Mouse (Mus musculus) limb, embryonic 14.5 days (tissue): Measurements from ENCODE around the gene Slc2a12. TPM values are rescaled to one million over a fixed set of nuclear protein-coding genes. Genes with fewer than 3 reads are reported as not detected.

Experiments
- ATAC-seq: fragments of 200-750 bp; cut with Nextera tagmentation; 2 replicates; pipeline ENCODE4 v1.8.0; 2017; ENCODE audit warnings: low read depth, moderate number of reproducible peaks, moderate TSS enrichment; ENCODE audit not compliant: low FRiP score
- DNase-seq: peaks from one replicate; pipeline ENCODE4 v3.0.0-alpha.2; 2015; ENCODE audit warnings: low spot score
- H3K27ac ChIP-seq: fragments of 300-500 bp; sonication (generic); replicated peaks from 2 replicates; pipeline ENCODE4 v1.5.1; 2014; ENCODE audit warnings: low read depth, mild to moderate bottlenecking, low read length, moderate library complexity, mixed read lengths
- H3K27me3 ChIP-seq: fragments of 300-500 bp; sonication (generic); 2 replicates; pipeline ENCODE4 v1.6.1; 2014; ENCODE audit warnings: low read length, mixed read lengths; ENCODE audit not compliant: control insufficient read depth, insufficient read depth
- H3K36me3 ChIP-seq: fragments of 300-500 bp; sonication (generic); 2 replicates; pipeline ENCODE4 v1.6.1; 2014; ENCODE audit warnings: mild to moderate bottlenecking, low read length, moderate library complexity, mixed read lengths; ENCODE audit not compliant: control insufficient read depth, insufficient read depth
- H3K4me1 ChIP-seq: fragments of 300-500 bp; sonication (generic); 2 replicates; pipeline ENCODE4 v1.6.1; 2014; ENCODE audit warnings: antibody characterized with exemption, low read length, mixed read lengths; ENCODE audit not compliant: control insufficient read depth, insufficient read depth
- H3K4me2 ChIP-seq: fragments of 300-500 bp; sonication (generic); replicated peaks from 2 replicates; pipeline ENCODE4 v1.6.1; 2014; ENCODE audit warnings: low read depth, mild to moderate bottlenecking, low read length, moderate library complexity; ENCODE audit not compliant: severe bottlenecking
- H3K4me3 ChIP-seq: fragments of 300-500 bp; sonication (generic); replicated peaks from 2 replicates; pipeline ENCODE4 v1.5.1; 2014; ENCODE audit warnings: low read length
- H3K9ac ChIP-seq: fragments of 300-500 bp; sonication (generic); 2 replicates; pipeline ENCODE4 v1.6.1; 2014; ENCODE audit warnings: mild to moderate bottlenecking, low read depth, low read length, moderate library complexity; ENCODE audit not compliant: severe bottlenecking
- H3K9me3 ChIP-seq: fragments of 300-500 bp; sonication (generic); 2 replicates; pipeline ENCODE4 v1.6.1; 2016; ENCODE audit warnings: low read length; ENCODE audit not compliant: control insufficient read depth
- POLR2A ChIP-seq: fragments of 200-500 bp; IDR thresholded peaks from 2 replicates; pipeline ENCODE4 v1.8.0; 2012; ENCODE audit warnings: inconsistent platforms, mild to moderate bottlenecking, moderate library complexity, borderline replicate concordance; ENCODE audit not compliant: insufficient read depth, insufficient read length; ENCODE audit errors: extremely low read depth
- WGBS: fragments of 180-500 bp; shearing (Covaris S2); extraction: QIAGEN DNeasy Blood & Tissue Kit; methylation state at CpG from one replicate; pipeline ENCODE4 v1.1.7; 2014; 5-methylcytosine and 5-hydroxymethylcytosine counted together
- polyA plus RNA-seq, 2 experiments: library from polyadenylated mRNA; depleted of rRNA in 1 of 2; stranded (reverse) in 1 of 2; unstranded in 1 of 2; fragments of >200 nt; fragmentation: Nextera tagmentation in 1 of 2; extraction: Ambion mirVana in 1 of 2; gene quantifications; 2 replicates each; pipeline versions ENCODE4 v1.2.1 to v1.2.3; 2012 to 2014

Slc2a12 gene
- polyA plus RNA-seq, 2 experiments = 1.7 to 2.9 TPM

GRCm38 (mm10) chr10:22701485-22702315 lies 56.9 kb downstream of the Slc2a12 start:
- no peak overlapping the region for H3K27ac ChIP-seq

DNA sequence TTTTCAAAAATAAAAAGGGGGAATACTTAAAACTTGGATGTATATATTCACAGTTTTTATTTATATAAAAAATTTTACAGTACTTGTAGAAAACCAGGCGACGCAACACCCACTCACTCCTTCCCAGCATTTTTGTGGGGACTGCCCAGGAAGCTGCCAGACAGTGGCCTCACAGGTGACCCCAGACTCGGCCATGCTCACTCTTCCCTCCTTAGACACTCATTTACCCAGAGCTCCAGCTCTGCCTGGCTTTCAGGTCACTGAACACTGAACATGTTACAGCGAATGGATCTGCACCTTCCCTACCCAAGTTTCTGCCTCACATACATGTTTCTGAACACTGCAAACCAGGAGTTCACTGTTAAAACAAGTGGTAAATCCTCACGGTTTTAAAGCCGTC lies 59.0 kb downstream of the Slc2a12 start:
- DNase-seq = no peak
- Histone ChIP-seq H3K4me1 (peaks cover 5% of the 10 kb centered on the region), H3K4me3 (no peak overlapping the region), H3K9ac (no peak overlapping the region), H3K36me3 (peaks cover 50% of the 10 kb centered on the region), H3K9me3 (no peaks in the 10 kb centered on the region), H3K27me3 (no peaks in the 10 kb centered on the region), H3K27ac (no peak overlapping the region), H3K4me2 (no peak overlapping the region)
- WGBS = 89% methylated on average over 6 of the region's 6 CpGs
- ATAC-seq = no peak
- no peak for TF ChIP-seq POLR2A

More at GRCm38 (mm10) chr10:22701485-22702315, 56.9 kb downstream of the Slc2a12 start:
- Histone ChIP-seq H3K9me3 (no peaks in the 10 kb centered on the region), H3K4me3 (no peak overlapping the region), H3K4me1 (peaks cover 5% of the 10 kb centered on the region), H3K27me3 (no peaks in the 10 kb centered on the region), H3K36me3 (peaks cover 29% of the 10 kb centered on the region), H3K9ac (no peak overlapping the region), H3K4me2 (no peak overlapping the region)
- no peak for TF ChIP-seq POLR2A
- WGBS = 58% methylated on average over 12 of the region's 12 CpGs
- ATAC-seq = no peak
- no peak for DNase-seq

GRCm38 (mm10) chr10:22708190-22708843 lies 63.5 kb downstream of the Slc2a12 start:
- 90% methylated on average over 7 of the region's 7 CpGs for WGBS
- no peaks in the 10 kb centered on the region for H3K27me3 ChIP-seq
- no peak for TF ChIP-seq POLR2A
- no peaks in the 10 kb centered on the region for H3K9me3 ChIP-seq
- no peak for ATAC-seq
- no peaks in the 10 kb centered on the region for H3K4me1 ChIP-seq
- no peak overlapping the region for H3K27ac ChIP-seq
- no peak for DNase-seq
- H3K4me2 ChIP-seq = no peak overlapping the region
- no peak overlapping the region for H3K4me3 ChIP-seq
- no peak overlapping the region for H3K9ac ChIP-seq
- peaks cover 61% of the 10 kb centered on the region for H3K36me3 ChIP-seq

- H3K4me3 ChIP-seq = no peak overlapping the region
- H3K27me3 ChIP-seq = no peaks in the 10 kb centered on the region
- 91% methylated on average over 13 of the region's 13 CpGs for WGBS
- peaks cover 53% of the 10 kb centered on the region for H3K36me3 ChIP-seq
- no peaks in the 10 kb centered on the region for H3K9me3 ChIP-seq
- no peak for TF ChIP-seq POLR2A
- ATAC-seq (no peak), DNase-seq (no peak)
- no peak overlapping the region for H3K27ac ChIP-seq
- no peak overlapping the region for H3K4me2 ChIP-seq
- H3K9ac ChIP-seq = no peak overlapping the region
- H3K4me1 ChIP-seq = no peaks in the 10 kb centered on the region
Measured at GRCm38 (mm10) chr10:22710173-22710777, 65.5 kb downstream of the Slc2a12 start.

DNA sequence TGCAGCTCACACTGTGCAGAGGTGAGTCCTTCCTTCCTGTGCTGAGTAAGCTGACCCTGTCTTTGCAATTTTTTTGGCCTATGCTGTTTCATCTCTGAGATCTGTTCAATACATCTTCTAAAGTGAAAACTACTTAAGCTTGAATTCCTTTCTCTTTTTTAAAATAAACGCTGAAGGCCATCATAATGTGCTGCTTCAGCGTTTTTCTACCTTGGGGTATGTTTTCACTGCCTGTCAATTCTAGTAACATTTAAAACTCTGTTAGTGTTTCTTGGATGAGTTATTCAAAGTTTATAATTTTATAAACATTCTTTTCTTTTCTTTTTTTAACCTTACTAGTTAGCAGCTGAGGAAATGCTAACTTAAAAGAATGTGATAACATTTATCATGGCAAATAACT lies 68.1 kb downstream of the Slc2a12 start:
- Histone ChIP-seq H3K9ac (no peak overlapping the region), H3K4me2 (no peak overlapping the region), H3K9me3 (no peaks in the 10 kb centered on the region), H3K27me3 (no peaks in the 10 kb centered on the region), H3K36me3 (peaks cover 26% of the 10 kb centered on the region), H3K27ac (no peak overlapping the region), H3K4me1 (no peaks in the 10 kb centered on the region), H3K4me3 (no peak overlapping the region)
- no peak for TF ChIP-seq POLR2A
- no peak for ATAC-seq
- no peak for DNase-seq
- WGBS = 82% methylated on average over 2 of the region's 2 CpGs
